In genomic region chr7:73377307-73377706, GRCm38 (mm10) we compare ENCODE assay signal across 10 mouse cellular contexts. TPM values are rescaled to one million over a fixed set of nuclear protein-coding genes. Genes with fewer than 3 reads are reported as not detected.
DNase-seq lines count a peak whose midpoint lies in the region; ATAC-seq and TF ChIP-seq lines count a peak whose summit lies in the region.
"Had no signal": no experiment of that assay in that cellular context is flagged by ENCODE, and none has a peak within 500 bp of the region (broad histone marks: within the 10 kb centered on the region; RNA-seq: fewer than 3 reads in every experiment).

No protein-coding gene starts in this region.

- no peaks in the 10 kb centered on the region; the same call in 1 of the 2 replicates for H3K27me3 ChIP-seq in forebrain, postnatal 0 days (ENCODE audit: insufficient read depth, low read length)
- peaks cover 20% of the 10 kb centered on the region for H3K27me3 ChIP-seq in limb, embryonic 15.5 days
- no peaks in the 10 kb centered on the region for H3K27me3 ChIP-seq in stomach, postnatal 0 days (ENCODE audit: control insufficient read depth, insufficient read depth, low read length)

- H3K9me3 ChIP-seq in forebrain, postnatal 0 days (ENCODE audit: low read length) = no peaks in the 10 kb centered on the region
- H3K9me3 ChIP-seq in limb, embryonic 15.5 days = no peaks in the 10 kb centered on the region
- H3K9me3 ChIP-seq in stomach, postnatal 0 days (ENCODE audit: control insufficient read depth, low read length) = no peaks in the 10 kb centered on the region

- DNase-seq in right cerebral cortex, postnatal 4 days = peak; percentile 50
- no peak for DNase-seq in right cerebral cortex, adult 18-20 months
- DNase-seq in forebrain, postnatal 0 days = peak; percentile 65
- DNase-seq in stomach, postnatal 0 days (ENCODE audit: low spot score) = no peak
- DNase-seq in thymus, postnatal 36 days = no peak
- DNase-seq in adrenal gland, postnatal 36 days = no peak
- DNase-seq: spleen, adult 18-20 months had no signal

- H3K36me3 ChIP-seq in forebrain, postnatal 0 days (ENCODE audit: insufficient read depth) = no peaks in the 10 kb centered on the region
- no peaks in the 10 kb centered on the region for H3K36me3 ChIP-seq in limb, embryonic 15.5 days
- no peaks in the 10 kb centered on the region for H3K36me3 ChIP-seq in stomach, postnatal 0 days (ENCODE audit: control insufficient read depth, insufficient read depth, low read length)

- WGBS in forebrain, postnatal 0 days = 8% methylated on average over 12 of the region's 12 CpGs
- 49% methylated on average over 12 of the region's 12 CpGs for WGBS in limb, embryonic 15.5 days
- WGBS in stomach, postnatal 0 days = 36% methylated on average over 12 of the region's 12 CpGs

- H3K4me1 ChIP-seq in forebrain, postnatal 0 days (ENCODE audit: insufficient read depth) = peaks cover 7% of the 10 kb centered on the region; the same call in 1 of the 2 replicates
- peaks cover 38% of the 10 kb centered on the region for H3K4me1 ChIP-seq in limb, embryonic 15.5 days
- peaks cover 4% of the 10 kb centered on the region; the same call in 1 of the 2 replicates for H3K4me1 ChIP-seq in stomach, postnatal 0 days (replicated peaks; ENCODE audit: control insufficient read depth, insufficient read depth)

- H3K4me2 ChIP-seq in forebrain, postnatal 0 days (ENCODE audit: low read depth) = peak overlapping the region; percentile 95
- peak overlapping the region; percentile 97 for H3K4me2 ChIP-seq in limb, embryonic 15.5 days
- peak overlapping the region; percentile 51 for H3K4me2 ChIP-seq in stomach, postnatal 0 days (replicated peaks; ENCODE audit: low read depth)

- no peak for TF ChIP-seq EP300 in stomach, postnatal 0 days (optimal IDR thresholded peaks at IDR 0.05)

- peak overlapping the region; percentile 85 for H3K27ac ChIP-seq in forebrain, postnatal 0 days (ENCODE audit: low read depth, low read length)
- H3K27ac ChIP-seq in limb, embryonic 15.5 days = no peak overlapping the region
- H3K27ac ChIP-seq in stomach, postnatal 0 days (replicated peaks) = no peak overlapping the region

- ATAC-seq in forebrain, postnatal 0 days = no peak
- no peak for ATAC-seq in limb, embryonic 15.5 days (ENCODE audit: insufficient number of reproducible peaks, low FRiP score, low TSS enrichment, low read depth)
- no peak for ATAC-seq in stomach, postnatal 0 days (ENCODE audit: low FRiP score, low TSS enrichment)
- ATAC-seq in megakaryocyte progenitor cell, adult 5-6 weeks (replicated peaks; ENCODE audit: poor library complexity) = no peak

- TF ChIP-seq CTCF in forebrain, postnatal 0 days (IDR thresholded peaks at IDR 0.05; ENCODE audit: low read depth) = peak; percentile 26
- no peak for TF ChIP-seq CTCF in stomach, postnatal 0 days (IDR thresholded peaks at IDR 0.05; ENCODE audit: low read depth)

- peak overlapping the region; percentile 81 for H3K4me3 ChIP-seq in forebrain, postnatal 0 days (ENCODE audit: low read depth, low read length)
- H3K4me3 ChIP-seq in limb, embryonic 15.5 days = peak overlapping the region; percentile 70
- H3K4me3 ChIP-seq in stomach, postnatal 0 days (ENCODE audit: low read depth, low read length) = peak overlapping the region; percentile 72
- H3K4me3 ChIP-seq: megakaryocyte, embryonic 14.5 days had no signal

- H3K9ac ChIP-seq in forebrain, postnatal 0 days = peak overlapping the region; percentile 77
- 0 out of 2 replicates have a peak overlapping the region, but pooled peaks have one; percentile 14 for H3K9ac ChIP-seq in limb, embryonic 15.5 days
- 0 out of 2 replicates have a peak overlapping the region, but pooled peaks have one; percentile 31 for H3K9ac ChIP-seq in stomach, postnatal 0 days (ENCODE audit: low read length)

RNA-seq across cellular contexts. Expression of gene Rgma, which starts 2.0 kb away (rescaled TPM):
- 72.2 and 96.4 TPM in 2 replicates for total RNA-seq in forebrain, postnatal 0 days (2014; rRNA removed)
- polyA plus RNA-seq in forebrain, postnatal 0 days (2015; fragmentation: Nextera tagmentation; extraction: Ambion mirVana) = 34.1 and 39.9 TPM in 2 replicates
- polyA plus RNA-seq in limb, embryonic 15.5 days (2015; fragmentation: Nextera tagmentation; extraction: Ambion mirVana) = 17.1 and 18.0 TPM in 2 replicates
- 4.5 and 5.7 TPM in 2 replicates for polyA plus RNA-seq in stomach, postnatal 0 days (2015; fragmentation: Nextera tagmentation; extraction: Ambion mirVana)
- not detected in 2 replicates for total RNA-seq in megakaryocyte progenitor cell, adult 5-6 weeks (2015)
- not detected in 2 replicates for total RNA-seq in megakaryocyte progenitor cell, adult 5-6 weeks (2017)
- 10 to 100 TPM; 10.9 to 13.7 TPM for total RNA-seq in adrenal gland, postnatal 36 days (2021)

Comparison
In these comparisons a context has a peak if more than half of its experiments do, and no peak if none do; other contexts are left out.
1. DNase-seq: peak in right cerebral cortex, postnatal 4 days (single experiment) and forebrain, postnatal 0 days (single experiment); none in right cerebral cortex, adult 18-20 months (single experiment), stomach, postnatal 0 days (single experiment), thymus, postnatal 36 days (0 of 2) and adrenal gland, postnatal 36 days (0 of 2).
2. H3K9ac ChIP-seq: peak in every context shown above with its lines; median percentile 77 in forebrain, postnatal 0 days; 31 in stomach, postnatal 0 days; 14 in limb, embryonic 15.5 days.
3. RNA of gene Rgma, which starts 2.0 kb away (total RNA-seq): 72.2 to 96.4 TPM in forebrain, postnatal 0 days and 10.9 to 13.7 TPM in adrenal gland, postnatal 36 days; not detected in megakaryocyte progenitor cell, adult 5-6 weeks; every median in the first group is over 10 times any median in the second.
4. Peak in every context shown above with its lines, with median percentiles within 50 percentile points of each other: H3K4me2 ChIP-seq and H3K4me3 ChIP-seq.